Mouse (Mus musculus) forebrain, embryonic 16.5 days (tissue): ENCODE results near the gene Procr. TPM values are rescaled to one million over a fixed set of nuclear protein-coding genes. Genes with fewer than 3 reads are reported as not detected.

Source experiments
- ATAC-seq: fragments of 200-750 bp; cut with Nextera tagmentation; 2 replicates; pipeline ENCODE4 v1.8.0; 2017; ENCODE audit warnings: mild to moderate bottlenecking, moderate library complexity
- H3K27ac ChIP-seq: fragments of 300-500 bp; sonication (generic); 2 replicates; pipeline ENCODE4 v1.5.1; 2014; ENCODE audit warnings: low read length, control low read depth
- H3K27me3 ChIP-seq: fragments of 300-500 bp; sonication (generic); replicated peaks from 2 replicates; pipeline ENCODE4 v1.6.1; 2014; ENCODE audit warnings: low read length; ENCODE audit not compliant: control insufficient read depth, insufficient read depth
- H3K36me3 ChIP-seq: fragments of 300-500 bp; sonication (generic); 2 replicates; pipeline ENCODE4 v1.6.1; 2014; ENCODE audit not compliant: control insufficient read depth, insufficient read depth
- H3K4me1 ChIP-seq: fragments of 300-500 bp; sonication (generic); replicated peaks from 2 replicates; pipeline ENCODE4 v1.6.1; 2014; ENCODE audit warnings: low read length; ENCODE audit not compliant: control insufficient read depth, insufficient read depth
- H3K4me2 ChIP-seq: fragments of 300-500 bp; sonication (generic); 2 replicates; pipeline ENCODE4 v1.6.1; 2014; ENCODE audit warnings: mild to moderate bottlenecking, low read length, control low read depth
- H3K4me3 ChIP-seq: fragments of 300-500 bp; sonication (generic); replicated peaks from 2 replicates; pipeline ENCODE4 v1.5.1; 2014; ENCODE audit warnings: mild to moderate bottlenecking, low read length, control low read depth
- H3K9ac ChIP-seq: fragments of 300-500 bp; sonication (generic); replicated peaks from 2 replicates; pipeline ENCODE4 v1.6.1; 2014; ENCODE audit warnings: low read depth, low read length, control low read depth
- H3K9me3 ChIP-seq: fragments of 300-500 bp; sonication (generic); 2 replicates; pipeline ENCODE4 v1.6.1; 2016; ENCODE audit warnings: low read length; ENCODE audit not compliant: control insufficient read depth
- WGBS: fragments of 180-500 bp; shearing (Covaris S2); extraction: QIAGEN DNeasy Blood & Tissue Kit; methylation state at CpG from one replicate; pipeline ENCODE4 v1.1.7; 2014; 5-methylcytosine and 5-hydroxymethylcytosine counted together
- polyA plus RNA-seq: library from polyadenylated mRNA; unstranded; fragments of >200 nt; fragmentation: Nextera tagmentation; extraction: Ambion mirVana; gene quantifications from 2 replicates; pipeline ENCODE4 v1.2.1, GENCODE M21; 2015

The Procr gene
- polyA plus RNA-seq = 1.8 and 2.9 TPM in 2 replicates

GRCm38 (mm10) chr2:155751014-155751786 lies at the start of gene Procr:
TSS of gene Procr (plus strand) at chr2:155751117.
- 3% methylated on average over 25 of the region's 25 CpGs for WGBS
- Histone ChIP-seq H3K27ac (no peak within 1 kb of the TSS), H3K4me2 (peak within 1 kb of the TSS; percentile 48), H3K4me1 (peaks cover 6% of the 10 kb centered on the region), H3K36me3 (no peaks in the 10 kb centered on the region), H3K27me3 (peaks cover 6% of the 10 kb centered on the region), H3K9me3 (no peaks in the 10 kb centered on the region), H3K9ac (no peak within 1 kb of the TSS), H3K4me3 (peak within 1 kb of the TSS; percentile 28)
- ATAC-seq = no peak

DNA sequence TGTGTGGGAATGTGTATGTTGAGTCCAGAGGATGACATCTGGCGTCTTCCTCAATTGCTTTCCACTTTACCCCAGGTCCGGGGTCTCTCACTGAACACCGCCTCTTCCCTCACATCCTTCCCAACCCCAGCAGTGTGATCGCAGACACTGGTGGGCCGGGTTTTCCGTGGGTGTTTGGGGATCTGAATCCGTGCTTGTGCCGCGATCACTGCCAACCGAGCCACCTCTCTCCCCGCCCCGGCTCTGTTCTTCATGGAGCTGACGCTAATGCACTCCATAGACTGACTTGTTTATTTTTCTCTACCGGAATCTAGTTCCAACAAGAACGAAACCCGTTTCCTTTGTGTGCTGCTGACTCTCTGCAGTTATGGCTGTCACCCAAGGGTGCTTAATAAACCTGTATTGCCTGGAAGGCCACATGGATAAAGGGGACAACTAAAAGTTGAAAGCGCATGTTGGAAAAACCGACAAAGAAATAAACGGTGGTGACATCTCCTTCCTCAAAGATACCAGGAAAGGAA lies 49.5 kb upstream of the Procr start:
- H3K4me3 ChIP-seq = no peak overlapping the region
- H3K27me3 ChIP-seq = no peaks in the 10 kb centered on the region
- no peaks in the 10 kb centered on the region for H3K4me1 ChIP-seq
- no peak overlapping the region for H3K9ac ChIP-seq
- no peak overlapping the region for H3K4me2 ChIP-seq
- no peak overlapping the region for H3K27ac ChIP-seq
- 92% methylated on average over 19 of the region's 19 CpGs for WGBS
- H3K9me3 ChIP-seq = no peaks in the 10 kb centered on the region
- peaks cover 18% of the 10 kb centered on the region for H3K36me3 ChIP-seq
- no peak for ATAC-seq

GRCm38 (mm10) chr2:155703630-155704029 lies 47.3 kb upstream of the Procr start:
- Histone ChIP-seq H3K4me2 (no peak overlapping the region), H3K9ac (no peak overlapping the region), H3K27me3 (no peaks in the 10 kb centered on the region), H3K36me3 (peaks cover 21% of the 10 kb centered on the region), H3K4me1 (no peaks in the 10 kb centered on the region), H3K4me3 (no peak overlapping the region), H3K9me3 (no peaks in the 10 kb centered on the region), H3K27ac (no peak overlapping the region)
- ATAC-seq = no peak
- WGBS = 8% methylated on average over 4 of the region's 4 CpGs

DNA sequence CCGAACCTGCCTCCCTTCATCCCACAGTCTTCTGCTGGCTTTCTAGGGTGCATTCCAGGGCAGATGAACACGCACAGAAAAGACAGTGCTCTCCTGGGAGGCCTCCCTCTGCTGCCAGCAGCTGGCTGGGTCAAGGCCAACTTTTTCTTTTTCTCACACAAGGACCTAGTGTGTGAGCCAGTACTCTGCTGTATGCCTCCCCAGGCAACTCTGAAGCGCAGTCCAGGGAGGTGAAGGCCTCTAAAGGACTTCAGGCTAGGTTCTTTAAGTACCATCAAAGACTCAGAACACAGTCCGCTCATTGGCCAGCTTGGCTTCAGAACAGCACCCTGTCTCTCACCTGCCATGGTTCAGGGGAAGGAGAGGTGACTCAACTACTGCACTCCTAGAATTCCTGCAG lies 43.7 kb upstream of the Procr start:
- Histone ChIP-seq H3K9ac (no peak overlapping the region), H3K27ac (no peak overlapping the region), H3K4me3 (no peak overlapping the region), H3K27me3 (no peaks in the 10 kb centered on the region), H3K4me1 (no peaks in the 10 kb centered on the region), H3K9me3 (no peaks in the 10 kb centered on the region), H3K4me2 (no peak overlapping the region), H3K36me3 (peaks cover 26% of the 10 kb centered on the region)
- no peak for ATAC-seq
- 67% methylated on average over 4 of the region's 4 CpGs for WGBS

GRCm38 (mm10) chr2:155710557-155710956 lies 40.4 kb upstream of the Procr start:
- WGBS = 91% methylated on average over 11 of the region's 11 CpGs
- peaks cover 20% of the 10 kb centered on the region for H3K36me3 ChIP-seq
- H3K4me3 ChIP-seq = no peak overlapping the region
- H3K27me3 ChIP-seq = no peaks in the 10 kb centered on the region
- no peak overlapping the region for H3K9ac ChIP-seq
- no peak overlapping the region for H3K4me2 ChIP-seq
- no peak for ATAC-seq
- H3K27ac ChIP-seq = no peak overlapping the region
- H3K9me3 ChIP-seq = no peaks in the 10 kb centered on the region
- no peaks in the 10 kb centered on the region for H3K4me1 ChIP-seq

- Histone ChIP-seq H3K9ac (no peak overlapping the region), H3K4me1 (no peaks in the 10 kb centered on the region), H3K36me3 (peaks cover 13% of the 10 kb centered on the region; the same call in 1 of the 2 replicates), H3K4me3 (no peak overlapping the region), H3K9me3 (no peaks in the 10 kb centered on the region), H3K27ac (no peak overlapping the region), H3K27me3 (no peaks in the 10 kb centered on the region), H3K4me2 (no peak overlapping the region)
- ATAC-seq = no peak
- 88% methylated on average over 12 of the region's 12 CpGs for WGBS
Observed at GRCm38 (mm10) chr2:155717082-155717990, 33.6 kb upstream of the Procr start.

GRCm38 (mm10) chr2:155720585-155720984 lies 30.3 kb upstream of the Procr start:
- Histone ChIP-seq H3K4me2 (no peak overlapping the region), H3K4me3 (no peak overlapping the region), H3K9me3 (no peaks in the 10 kb centered on the region), H3K27me3 (no peaks in the 10 kb centered on the region), H3K36me3 (peaks cover 12% of the 10 kb centered on the region), H3K9ac (no peak overlapping the region), H3K4me1 (no peaks in the 10 kb centered on the region), H3K27ac (no peak overlapping the region)
- no peak for ATAC-seq
- WGBS = 91% methylated on average over 5 of the region's 5 CpGs

DNA sequence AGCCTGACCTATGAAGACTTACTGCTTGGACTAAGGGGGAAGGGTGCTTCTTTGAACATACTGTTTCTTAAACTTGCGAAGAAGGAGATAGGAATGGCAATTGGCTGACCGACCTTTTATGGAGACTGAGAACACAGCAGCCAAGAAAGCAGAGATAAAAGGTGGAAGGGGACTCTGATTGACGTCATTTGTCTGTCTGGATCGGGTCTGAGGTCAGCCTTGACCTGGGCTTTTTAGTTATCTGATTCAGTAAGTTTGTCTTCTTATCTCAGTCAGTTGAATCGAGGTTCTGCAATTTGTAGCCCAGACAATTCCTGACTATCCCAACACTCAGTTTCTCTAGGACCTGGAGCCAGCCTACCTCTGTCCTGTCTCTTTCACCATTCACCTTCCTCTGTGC lies 26.9 kb upstream of the Procr start:
- H3K36me3 ChIP-seq = peaks cover 5% of the 10 kb centered on the region; the same call in 1 of the 2 replicates

GRCm38 (mm10) chr2:155724526-155724925 lies 26.4 kb upstream of the Procr start:
- no peaks in the 10 kb centered on the region for H3K27me3 ChIP-seq
- no peak overlapping the region for H3K4me3 ChIP-seq
- no peak overlapping the region for H3K4me2 ChIP-seq
- H3K9me3 ChIP-seq = no peaks in the 10 kb centered on the region
- H3K27ac ChIP-seq = no peak overlapping the region
- H3K9ac ChIP-seq = no peak overlapping the region
- 96% methylated on average over 6 of the region's 6 CpGs for WGBS
- peaks cover 5% of the 10 kb centered on the region; the same call in 1 of the 2 replicates for H3K36me3 ChIP-seq
- H3K4me1 ChIP-seq = peaks cover 15% of the 10 kb centered on the region
- no peak for ATAC-seq

More for the DNA sequence above, 26.9 kb upstream of the Procr start:
- no peak for ATAC-seq
- H3K9me3 ChIP-seq = no peaks in the 10 kb centered on the region
- no peak overlapping the region for H3K27ac ChIP-seq
- 82% methylated on average over 5 of the region's 5 CpGs for WGBS
- H3K27me3 ChIP-seq = no peaks in the 10 kb centered on the region
- H3K9ac ChIP-seq = no peak overlapping the region
- peaks cover 15% of the 10 kb centered on the region for H3K4me1 ChIP-seq
- no peak overlapping the region for H3K4me3 ChIP-seq
- no peak overlapping the region for H3K4me2 ChIP-seq
